Mouse (Mus musculus): ENCODE results near the gene Dusp7.
A peak's percentile ranks its signal among the peaks of the same experiment; 100 is the strongest.

DNA sequence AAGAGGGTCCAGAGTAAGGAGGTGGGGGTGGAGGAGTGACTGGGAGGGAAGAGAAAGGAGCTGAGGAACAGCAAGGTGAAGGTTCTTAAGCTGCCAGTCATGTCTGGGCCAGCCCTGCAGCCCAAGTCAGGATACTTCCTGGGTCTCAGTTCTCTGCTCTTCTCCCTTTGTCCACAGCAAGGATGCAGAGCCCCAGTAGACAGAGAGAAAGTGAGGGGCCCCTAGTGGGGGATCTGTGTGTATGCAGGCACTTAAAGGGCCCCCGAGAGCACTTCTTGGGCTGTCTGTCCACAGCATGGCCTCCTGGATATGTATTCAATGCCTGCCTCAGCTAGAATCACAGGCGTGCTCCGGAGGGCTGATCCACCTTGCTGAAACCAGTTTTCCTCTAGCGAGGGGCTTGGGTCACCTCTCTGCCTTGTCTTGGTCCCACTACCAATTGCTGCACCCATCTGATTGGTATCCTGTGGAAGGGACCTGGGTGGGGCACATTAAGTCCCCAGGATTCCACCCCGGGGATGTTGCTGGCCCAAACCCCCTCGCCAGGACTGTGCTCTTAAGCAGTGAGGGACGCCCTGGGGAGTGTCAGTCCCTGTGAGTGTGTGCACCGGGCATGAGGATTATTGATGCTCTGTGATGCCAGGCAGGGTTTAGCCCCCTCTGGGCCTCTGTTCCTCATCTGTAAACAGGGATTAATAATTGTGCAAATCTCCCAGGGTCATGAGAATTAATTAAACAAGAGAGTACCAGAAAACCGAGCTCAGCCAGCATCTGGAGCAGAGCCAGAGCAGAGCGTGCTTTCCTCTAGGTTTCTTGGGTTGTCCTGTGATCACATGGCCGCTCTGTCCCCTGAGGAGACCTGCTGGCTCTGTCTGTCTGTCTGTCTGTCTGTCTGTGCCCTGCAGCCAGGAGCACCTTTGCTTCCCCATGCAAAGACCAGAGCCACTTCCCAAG lies 26.5 kb downstream of the Dusp7 start:
- peak; percentile 20; the same call in 1 of the 2 replicates for TF ChIP-seq CTCF (IDR thresholded peaks at IDR 0.05; ENCODE audit: extremely low read depth, insufficient read length, insufficient replicate concordance, low read depth, low read length)
- no peak for TF ChIP-seq POLR2A (IDR thresholded peaks at IDR 0.05; ENCODE audit: low read depth, low read length)
